Mouse (Mus musculus) heart, adult 2 months (tissue): ENCODE data around the gene Plcb4.

Experiments used
- CTCF ChIP-seq: fragments of 200-600 bp; IDR thresholded peaks from 2 replicates; pipeline ENCODE4 v1.8.1; 2022; ENCODE audit warnings: antibody characterized with exemption, mild to moderate bottlenecking, moderate library complexity
- POLR2A ChIP-seq: fragments of 200-500 bp; IDR thresholded peaks from 2 replicates; pipeline ENCODE4 v1.6.1; 2011; ENCODE audit warnings: mild to moderate bottlenecking, low read depth, low read length, control low read depth; ENCODE audit not compliant: insufficient read depth

- TF ChIP-seq CTCF (no peak), POLR2A (no peak)
These were observed 12.6 kb upstream of the Plcb4 start for GRCm38 (mm10) chr2:135646226-135646625.
